Mouse (Mus musculus): ENCODE data around the gene Igsf10. TPM values are rescaled to one million over a fixed set of nuclear protein-coding genes. Genes with fewer than 3 reads are reported as not detected.

Igsf10 gene
- polyA plus RNA-seq, 1 experiment from 2014 or later, result 0.32 TPM

- Histone ChIP-seq H3K4me2 (ENCODE audit: low read depth, low read length) (no peak overlapping the region), H3K36me3 (replicated peaks; ENCODE audit: insufficient read depth, low read length) (no peaks in the 10 kb centered on the region), H3K27me3 (ENCODE audit: insufficient read depth, low read length) (no peaks in the 10 kb centered on the region), H3K9ac (replicated peaks) (no peak overlapping the region), H3K4me3 (ENCODE audit: low read depth, low read length) (no peak overlapping the region), H3K9me3 (ENCODE audit: low read length) (no peaks in the 10 kb centered on the region), H3K4me1 (ENCODE audit: insufficient read depth) (no peaks in the 10 kb centered on the region), H3K27ac (ENCODE audit: low read depth) (no peak overlapping the region)
- ATAC-seq (no peak), DNase-seq (peak; percentile 63)
- TF ChIP-seq CTCF (IDR thresholded peaks at IDR 0.05; ENCODE audit: low read depth), result peak; percentile 75
- TF ChIP-seq EP300 (IDR thresholded peaks at IDR 0.05; ENCODE audit: low read depth), result no peak
- 36% methylated on average over 7 of the region's 7 CpGs for WGBS (ENCODE audit: insufficient replicate concordance)
These were observed 22.8 kb downstream of the Igsf10 start for GRCm38 (mm10) chr3:59321278-59321876.

DNA sequence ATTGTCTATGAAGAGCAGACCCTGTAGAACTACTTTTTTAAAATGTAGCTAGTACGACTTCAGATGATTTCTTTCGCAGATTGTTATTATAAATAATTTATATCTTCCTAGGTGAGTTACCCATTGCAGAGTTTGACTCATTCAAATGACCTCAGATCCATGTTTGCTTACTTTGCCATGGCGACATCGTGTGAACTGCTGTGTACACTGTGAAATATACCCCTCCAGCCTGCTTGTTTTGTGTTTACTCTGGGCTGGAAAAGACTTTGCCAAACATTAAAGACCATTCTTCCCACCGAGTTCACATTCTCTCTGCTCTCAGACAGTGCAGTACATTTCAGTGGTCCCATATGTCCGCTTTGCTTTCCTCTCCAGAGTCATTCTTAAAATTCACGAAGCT lies 28.1 kb downstream of the Igsf10 start:
- 65% methylated on average over 7 of the region's 7 CpGs for WGBS (ENCODE audit: insufficient replicate concordance)
- Histone ChIP-seq H3K9ac (replicated peaks) (no peak overlapping the region), H3K27ac (ENCODE audit: low read depth) (no peak overlapping the region), H3K4me3 (ENCODE audit: low read depth, low read length) (no peak overlapping the region), H3K36me3 (replicated peaks; ENCODE audit: insufficient read depth, low read length) (no peaks in the 10 kb centered on the region), H3K4me1 (ENCODE audit: insufficient read depth) (no peaks in the 10 kb centered on the region), H3K4me2 (ENCODE audit: low read depth, low read length) (no peak overlapping the region), H3K9me3 (ENCODE audit: low read length) (no peaks in the 10 kb centered on the region), H3K27me3 (ENCODE audit: insufficient read depth, low read length) (no peaks in the 10 kb centered on the region)
- ATAC-seq (peak; percentile 80), DNase-seq (no peak)
- TF ChIP-seq CTCF (IDR thresholded peaks at IDR 0.05; ENCODE audit: low read depth), result no peak
- no peak for TF ChIP-seq EP300 (IDR thresholded peaks at IDR 0.05; ENCODE audit: low read depth)

- no peak overlapping the region for H3K4me2 ChIP-seq (ENCODE audit: low read depth, low read length)
- no peaks in the 10 kb centered on the region for H3K9me3 ChIP-seq (ENCODE audit: low read length)
- H3K27me3 ChIP-seq (ENCODE audit: insufficient read depth, low read length), result no peaks in the 10 kb centered on the region
- TF ChIP-seq CTCF (IDR thresholded peaks at IDR 0.05; ENCODE audit: low read depth), result no peak
- TF ChIP-seq EP300 (IDR thresholded peaks at IDR 0.05; ENCODE audit: low read depth), result peak; percentile 47; the same call in 1 of the 2 replicates
- WGBS (ENCODE audit: insufficient replicate concordance), result 61% methylated on average over 10 of the region's 10 CpGs
- H3K9ac ChIP-seq (replicated peaks), result no peak overlapping the region
- ATAC-seq, result peak; percentile 68
- H3K36me3 ChIP-seq (replicated peaks; ENCODE audit: insufficient read depth, low read length), result no peaks in the 10 kb centered on the region
- H3K4me3 ChIP-seq (ENCODE audit: low read depth, low read length), result no peak overlapping the region
- no peaks in the 10 kb centered on the region for H3K4me1 ChIP-seq (ENCODE audit: insufficient read depth)
- peak overlapping the region; percentile 66 for H3K27ac ChIP-seq (ENCODE audit: low read depth)
- peak; percentile 39 for DNase-seq
These were observed 31.6 kb downstream of the Igsf10 start for GRCm38 (mm10) chr3:59312610-59313009.

DNA sequence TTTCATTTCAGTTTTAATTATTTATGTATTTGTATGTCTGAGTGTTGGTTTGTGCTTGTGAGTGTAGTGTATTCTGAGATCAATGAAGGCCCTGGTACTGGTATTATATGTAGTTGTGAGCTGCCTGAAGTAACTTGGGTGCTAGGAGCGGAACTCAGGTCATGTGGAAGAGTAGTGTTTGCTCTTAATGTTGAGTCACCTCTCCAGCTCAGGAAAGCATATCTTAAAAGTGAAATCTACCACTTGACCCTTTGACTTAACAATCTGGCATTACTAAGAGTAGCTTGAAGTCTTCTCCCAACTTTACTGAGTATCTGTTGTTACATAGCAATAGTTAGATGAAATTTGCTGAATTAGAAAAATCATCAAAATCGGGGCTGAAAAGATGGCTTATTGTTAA lies 38.7 kb downstream of the Igsf10 start:
- H3K9me3 ChIP-seq (ENCODE audit: low read length), result no peaks in the 10 kb centered on the region
- ATAC-seq, result no peak
- H3K36me3 ChIP-seq (replicated peaks; ENCODE audit: insufficient read depth, low read length), result no peaks in the 10 kb centered on the region
- H3K4me3 ChIP-seq (ENCODE audit: low read depth, low read length), result no peak overlapping the region
- no peak overlapping the region for H3K9ac ChIP-seq (replicated peaks)
- TF ChIP-seq EP300 (IDR thresholded peaks at IDR 0.05; ENCODE audit: low read depth) (no peak), CTCF (IDR thresholded peaks at IDR 0.05; ENCODE audit: low read depth) (no peak)
- 78% methylated on average over 2 of the region's 2 CpGs for WGBS (ENCODE audit: insufficient replicate concordance)
- no peak overlapping the region for H3K4me2 ChIP-seq (ENCODE audit: low read depth, low read length)
- DNase-seq, result no peak
- H3K27ac ChIP-seq (ENCODE audit: low read depth), result no peak overlapping the region
- no peaks in the 10 kb centered on the region for H3K4me1 ChIP-seq (ENCODE audit: insufficient read depth)
- no peaks in the 10 kb centered on the region for H3K27me3 ChIP-seq (ENCODE audit: insufficient read depth, low read length)

- Histone ChIP-seq H3K4me3 (ENCODE audit: low read depth, low read length) (no peak overlapping the region), H3K4me2 (ENCODE audit: low read depth, low read length) (no peak overlapping the region), H3K36me3 (replicated peaks; ENCODE audit: insufficient read depth, low read length) (no peaks in the 10 kb centered on the region), H3K27me3 (ENCODE audit: insufficient read depth, low read length) (no peaks in the 10 kb centered on the region), H3K4me1 (ENCODE audit: insufficient read depth) (no peaks in the 10 kb centered on the region), H3K9ac (replicated peaks) (no peak overlapping the region), H3K9me3 (ENCODE audit: low read length) (no peaks in the 10 kb centered on the region), H3K27ac (ENCODE audit: low read depth) (no peak overlapping the region)
- no peak for ATAC-seq
- TF ChIP-seq EP300 (IDR thresholded peaks at IDR 0.05; ENCODE audit: low read depth) (no peak), CTCF (IDR thresholded peaks at IDR 0.05; ENCODE audit: low read depth) (no peak)
- WGBS (ENCODE audit: insufficient replicate concordance), result 82% methylated on average over 5 of the region's 5 CpGs
- DNase-seq, result no peak
These were observed 39.2 kb downstream of the Igsf10 start for GRCm38 (mm10) chr3:59304944-59305343.

DNA sequence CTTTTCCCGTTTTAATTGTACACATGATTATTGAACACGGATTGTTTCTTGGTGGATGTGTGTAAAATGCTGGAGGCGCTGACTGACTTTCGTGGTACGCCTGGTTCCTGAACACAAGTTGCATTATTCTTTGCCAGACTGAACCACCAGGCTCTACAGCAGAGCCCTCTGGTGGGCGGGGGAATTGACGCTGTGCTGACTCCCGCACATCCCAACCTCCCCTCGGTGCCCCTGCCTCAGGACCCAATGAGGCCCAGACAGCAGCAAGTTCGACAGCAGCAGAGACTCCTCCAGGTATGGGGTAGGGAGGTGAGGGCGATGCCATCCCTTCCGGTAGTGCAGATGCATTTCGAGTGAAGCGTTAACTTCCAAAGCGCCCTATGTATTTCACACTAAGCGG lies 46.5 kb downstream of the Igsf10 start:
- H3K4me2 ChIP-seq (ENCODE audit: low read depth, low read length), result no peak overlapping the region
- no peaks in the 10 kb centered on the region for H3K9me3 ChIP-seq (ENCODE audit: low read length)
- H3K9ac ChIP-seq (replicated peaks), result no peak overlapping the region
- no peaks in the 10 kb centered on the region for H3K27me3 ChIP-seq (ENCODE audit: insufficient read depth, low read length)
- no peaks in the 10 kb centered on the region for H3K4me1 ChIP-seq (ENCODE audit: insufficient read depth)
- H3K36me3 ChIP-seq (replicated peaks; ENCODE audit: insufficient read depth, low read length), result no peaks in the 10 kb centered on the region
- DNase-seq (no peak), ATAC-seq (no peak)
- no peak for TF ChIP-seq CTCF (IDR thresholded peaks at IDR 0.05; ENCODE audit: low read depth)
- no peak for TF ChIP-seq EP300 (IDR thresholded peaks at IDR 0.05; ENCODE audit: low read depth)
- WGBS (ENCODE audit: insufficient replicate concordance), result 84% methylated on average over 16 of the region's 16 CpGs
- H3K4me3 ChIP-seq (ENCODE audit: low read depth, low read length), result no peak overlapping the region
- no peak overlapping the region for H3K27ac ChIP-seq (ENCODE audit: low read depth)

All from liver, postnatal 0 days (tissue).